Mouse (Mus musculus): ENCODE measurements around the gene Dctn3.
"Not testable (repeated sequence)": the region's sequence is repeated elsewhere in the genome, so short reads cannot be mapped to it uniquely, and the experiment has no call there.

GRCm38 (mm10) chr4:41700224-41700623, 22.7 kb downstream of the Dctn3 start:
- TF ChIP-seq EP300, CTCF (IDR thresholded peaks at IDR 0.05; ENCODE audit: low read depth): not testable (repeated sequence)

All from liver, postnatal 0 days (tissue).